Mouse (Mus musculus): Measurements from ENCODE around the gene Kctd4. TPM values are rescaled to one million over a fixed set of nuclear protein-coding genes. Genes with fewer than 3 reads are reported as not detected.

The Kctd4 gene
- polyA plus RNA-seq, 1 experiment from 2014 or later: 0.36 TPM

- Histone ChIP-seq H3K4me2 (ENCODE audit: low read depth, low read length) (no peak overlapping the region), H3K9ac (ENCODE audit: low read length) (no peak overlapping the region), H3K36me3 (ENCODE audit: control insufficient read depth, insufficient read depth, low read length) (no peaks in the 10 kb centered on the region), H3K9me3 (ENCODE audit: control insufficient read depth, low read length) (no peaks in the 10 kb centered on the region), H3K4me1 (replicated peaks; ENCODE audit: control insufficient read depth, insufficient read depth, low read length) (no peaks in the 10 kb centered on the region; the same call in 1 of the 2 replicates), H3K27ac (ENCODE audit: low read length) (no peak overlapping the region), H3K4me3 (ENCODE audit: low read length) (no peak overlapping the region), H3K27me3 (ENCODE audit: control insufficient read depth, insufficient read depth, low read depth, low read length) (no peaks in the 10 kb centered on the region)
- 79% methylated on average over 3 of the region's 3 CpGs for WGBS
- ATAC-seq (ENCODE audit: low read depth): no peak
Observed at GRCm38 (mm10) chr14:75981231-75981630, 26.4 kb downstream of the Kctd4 start.

- Histone ChIP-seq H3K36me3 (ENCODE audit: control insufficient read depth, insufficient read depth, low read length) (no peaks in the 10 kb centered on the region), H3K27ac (ENCODE audit: low read length) (no peak overlapping the region), H3K9me3 (ENCODE audit: control insufficient read depth, low read length) (no peaks in the 10 kb centered on the region), H3K4me3 (ENCODE audit: low read length) (no peak overlapping the region), H3K4me2 (ENCODE audit: low read depth, low read length) (no peak overlapping the region), H3K4me1 (replicated peaks; ENCODE audit: control insufficient read depth, insufficient read depth, low read length) (no peaks in the 10 kb centered on the region; the same call in 1 of the 2 replicates), H3K9ac (ENCODE audit: low read length) (no peak overlapping the region), H3K27me3 (ENCODE audit: control insufficient read depth, insufficient read depth, low read depth, low read length) (no peaks in the 10 kb centered on the region)
- WGBS: 85% methylated on average over 2 of the region's 2 CpGs
- no peak for ATAC-seq (ENCODE audit: low read depth)
Observed at GRCm38 (mm10) chr14:75983891-75984290, 29.1 kb downstream of the Kctd4 start.

- 45% methylated on average over 4 of the region's 4 CpGs for WGBS
- Histone ChIP-seq H3K27ac (ENCODE audit: low read length) (no peak overlapping the region), H3K4me2 (ENCODE audit: low read depth, low read length) (no peak overlapping the region), H3K9ac (ENCODE audit: low read length) (no peak overlapping the region), H3K36me3 (ENCODE audit: control insufficient read depth, insufficient read depth, low read length) (no peaks in the 10 kb centered on the region), H3K9me3 (ENCODE audit: control insufficient read depth, low read length) (no peaks in the 10 kb centered on the region), H3K27me3 (ENCODE audit: control insufficient read depth, insufficient read depth, low read depth, low read length) (no peaks in the 10 kb centered on the region), H3K4me3 (ENCODE audit: low read length) (no peak overlapping the region), H3K4me1 (replicated peaks; ENCODE audit: control insufficient read depth, insufficient read depth, low read length) (no peaks in the 10 kb centered on the region; the same call in 1 of the 2 replicates)
- ATAC-seq (ENCODE audit: low read depth): no peak
Observed at GRCm38 (mm10) chr14:75985112-75985511, 30.3 kb downstream of the Kctd4 start.

- Histone ChIP-seq H3K9me3 (ENCODE audit: control insufficient read depth, low read length) (no peaks in the 10 kb centered on the region), H3K27me3 (ENCODE audit: control insufficient read depth, insufficient read depth, low read depth, low read length) (no peaks in the 10 kb centered on the region), H3K4me1 (replicated peaks; ENCODE audit: control insufficient read depth, insufficient read depth, low read length) (no peaks in the 10 kb centered on the region; the same call in 1 of the 2 replicates), H3K9ac (ENCODE audit: low read length) (no peak overlapping the region), H3K4me2 (ENCODE audit: low read depth, low read length) (no peak overlapping the region), H3K36me3 (ENCODE audit: control insufficient read depth, insufficient read depth, low read length) (no peaks in the 10 kb centered on the region), H3K27ac (ENCODE audit: low read length) (no peak overlapping the region), H3K4me3 (ENCODE audit: low read length) (no peak overlapping the region)
- 78% methylated on average over 7 of the region's 7 CpGs for WGBS
- no peak for ATAC-seq (ENCODE audit: low read depth)
Observed at GRCm38 (mm10) chr14:75986878-75987483, 32.2 kb downstream of the Kctd4 start.

- no peak overlapping the region for H3K27ac ChIP-seq (ENCODE audit: low read length)
- H3K4me3 ChIP-seq (ENCODE audit: low read length): no peak overlapping the region
- no peaks in the 10 kb centered on the region for H3K36me3 ChIP-seq (ENCODE audit: control insufficient read depth, insufficient read depth, low read length)
- no peak for ATAC-seq (ENCODE audit: low read depth)
- WGBS: 65% methylated on average over 1 of the region's 1 CpGs
- H3K27me3 ChIP-seq (ENCODE audit: control insufficient read depth, insufficient read depth, low read depth, low read length): no peaks in the 10 kb centered on the region
- H3K4me2 ChIP-seq (ENCODE audit: low read depth, low read length): no peak overlapping the region
- no peak overlapping the region for H3K9ac ChIP-seq (ENCODE audit: low read length)
- no peaks in the 10 kb centered on the region; the same call in 1 of the 2 replicates for H3K4me1 ChIP-seq (replicated peaks; ENCODE audit: control insufficient read depth, insufficient read depth, low read length)
- H3K9me3 ChIP-seq (ENCODE audit: control insufficient read depth, low read length): no peaks in the 10 kb centered on the region
Observed at GRCm38 (mm10) chr14:75989168-75989567, 34.4 kb downstream of the Kctd4 start.

GRCm38 (mm10) chr14:75990936-75991335 lies 36.1 kb downstream of the Kctd4 start:
- WGBS: 85% methylated on average over 6 of the region's 6 CpGs
- H3K4me3 ChIP-seq (ENCODE audit: low read length): no peak overlapping the region
- no peaks in the 10 kb centered on the region for H3K27me3 ChIP-seq (ENCODE audit: control insufficient read depth, insufficient read depth, low read depth, low read length)
- H3K36me3 ChIP-seq (ENCODE audit: control insufficient read depth, insufficient read depth, low read length): no peaks in the 10 kb centered on the region
- no peak overlapping the region for H3K27ac ChIP-seq (ENCODE audit: low read length)
- H3K4me1 ChIP-seq (replicated peaks; ENCODE audit: control insufficient read depth, insufficient read depth, low read length): no peaks in the 10 kb centered on the region
- H3K4me2 ChIP-seq (ENCODE audit: low read depth, low read length): no peak overlapping the region
- H3K9ac ChIP-seq (ENCODE audit: low read length): no peak overlapping the region
- ATAC-seq (ENCODE audit: low read depth): no peak
- no peaks in the 10 kb centered on the region for H3K9me3 ChIP-seq (ENCODE audit: control insufficient read depth, low read length)

- Histone ChIP-seq H3K9ac (ENCODE audit: low read length) (no peak overlapping the region), H3K27me3 (ENCODE audit: control insufficient read depth, insufficient read depth, low read depth, low read length) (no peaks in the 10 kb centered on the region), H3K4me2 (ENCODE audit: low read depth, low read length) (no peak overlapping the region), H3K4me1 (replicated peaks; ENCODE audit: control insufficient read depth, insufficient read depth, low read length) (no peaks in the 10 kb centered on the region), H3K27ac (ENCODE audit: low read length) (no peak overlapping the region), H3K9me3 (ENCODE audit: control insufficient read depth, low read length) (no peaks in the 10 kb centered on the region), H3K36me3 (ENCODE audit: control insufficient read depth, insufficient read depth, low read length) (no peaks in the 10 kb centered on the region), H3K4me3 (ENCODE audit: low read length) (no peak overlapping the region)
- whole genome bisulfite sequencing: 88% methylated on average over 4 of the region's 4 CpGs
- no peak for ATAC-seq (ENCODE audit: low read depth)
Observed at GRCm38 (mm10) chr14:75992371-75992770, 37.6 kb downstream of the Kctd4 start.

- Histone ChIP-seq H3K4me3 (ENCODE audit: low read length) (no peak overlapping the region), H3K9me3 (ENCODE audit: control insufficient read depth, low read length) (no peaks in the 10 kb centered on the region), H3K9ac (ENCODE audit: low read length) (no peak overlapping the region), H3K27ac (ENCODE audit: low read length) (no peak overlapping the region), H3K36me3 (ENCODE audit: control insufficient read depth, insufficient read depth, low read length) (no peaks in the 10 kb centered on the region), H3K4me2 (ENCODE audit: low read depth, low read length) (no peak overlapping the region), H3K27me3 (ENCODE audit: control insufficient read depth, insufficient read depth, low read depth, low read length) (no peaks in the 10 kb centered on the region), H3K4me1 (replicated peaks; ENCODE audit: control insufficient read depth, insufficient read depth, low read length) (no peaks in the 10 kb centered on the region)
- ATAC-seq (ENCODE audit: low read depth): no peak
- 56% methylated on average over 1 of the region's 1 CpGs for WGBS
Observed at GRCm38 (mm10) chr14:75998082-75998481, 43.3 kb downstream of the Kctd4 start.

GRCm38 (mm10) chr14:76001781-76002180 lies 47.0 kb downstream of the Kctd4 start:
- no peak for ATAC-seq (ENCODE audit: low read depth)
- Histone ChIP-seq H3K9ac (ENCODE audit: low read length) (no peak overlapping the region), H3K27me3 (ENCODE audit: control insufficient read depth, insufficient read depth, low read depth, low read length) (no peaks in the 10 kb centered on the region), H3K9me3 (ENCODE audit: control insufficient read depth, low read length) (no peaks in the 10 kb centered on the region), H3K27ac (ENCODE audit: low read length) (no peak overlapping the region), H3K4me1 (replicated peaks; ENCODE audit: control insufficient read depth, insufficient read depth, low read length) (no peaks in the 10 kb centered on the region), H3K4me3 (ENCODE audit: low read length) (no peak overlapping the region), H3K36me3 (ENCODE audit: control insufficient read depth, insufficient read depth, low read length) (no peaks in the 10 kb centered on the region), H3K4me2 (ENCODE audit: low read depth, low read length) (no peak overlapping the region)
- WGBS: 62% methylated on average over 4 of the region's 4 CpGs

GRCm38 (mm10) chr14:76005011-76005410 lies 50.2 kb downstream of the Kctd4 start:
- H3K36me3 ChIP-seq (ENCODE audit: control insufficient read depth, insufficient read depth, low read length): no peaks in the 10 kb centered on the region
- no peaks in the 10 kb centered on the region for H3K27me3 ChIP-seq (ENCODE audit: control insufficient read depth, insufficient read depth, low read depth, low read length)
- H3K9me3 ChIP-seq (ENCODE audit: control insufficient read depth, low read length): no peaks in the 10 kb centered on the region
- 85% methylated on average over 4 of the region's 4 CpGs for WGBS
- no peak overlapping the region for H3K27ac ChIP-seq (ENCODE audit: low read length)
- H3K4me1 ChIP-seq (replicated peaks; ENCODE audit: control insufficient read depth, insufficient read depth, low read length): peaks cover 9% of the 10 kb centered on the region; the same call in 1 of the 2 replicates
- H3K4me2 ChIP-seq (ENCODE audit: low read depth, low read length): no peak overlapping the region
- no peak overlapping the region for H3K4me3 ChIP-seq (ENCODE audit: low read length)
- ATAC-seq (ENCODE audit: low read depth): no peak
- H3K9ac ChIP-seq (ENCODE audit: low read length): no peak overlapping the region
